Mouse (Mus musculus) central nervous system, embryonic 11.5 days (tissue): Measurements from ENCODE around the gene Slc39a10. TPM values are rescaled to one million over a fixed set of nuclear protein-coding genes. Genes with fewer than 3 reads are reported as not detected.

Experiments
- polyA plus RNA-seq: library from polyadenylated mRNA; depleted of rRNA; stranded (reverse); fragments of >200 nt; gene quantifications from 2 replicates; pipeline ENCODE4 v1.2.3, GENCODE M21; 2012; rRNA removed

Gene Slc39a10
- 32.3 and 55.7 TPM in 2 replicates for polyA plus RNA-seq

GRCm38 (mm10) chr1:46892752-46893151 lies at the start of gene Slc39a10:
TSS of gene Slc39a10 (minus strand) at chr1:46892852.

